Mouse (Mus musculus) megakaryocyte, adult 5-6 weeks (primary cell): Measurements from ENCODE around the gene Unkl. TPM values are rescaled to one million over a fixed set of nuclear protein-coding genes. Genes with fewer than 3 reads are reported as not detected.
A peak's percentile ranks its signal among the peaks of the same experiment; 100 is the strongest.

Source experiments
- ATAC-seq: 2 replicates; pipeline ENCODE4 v1.8.0; 2016; ENCODE audit warnings: mild to moderate bottlenecking, inconsistent platforms; ENCODE audit not compliant: poor library complexity, severe bottlenecking
- total RNA-seq, 2 experiments: library from RNA; stranded (forward) in 1 of 2; stranded (reverse) in 1 of 2; fragments of 153-499, 151-499 nt in 1 of 2; fragments of 221-1000, 200-1000 nt in 1 of 2; gene quantifications; 2 replicates each; pipeline versions ENCODE4 v1.2.3 to v1.2.4; 2015 to 2017

The Unkl gene
- 7.3 and 7.7 TPM in 2 replicates for total RNA-seq (2015)
- 7.3 and 10.5 TPM in 2 replicates for total RNA-seq (2017)

DNA sequence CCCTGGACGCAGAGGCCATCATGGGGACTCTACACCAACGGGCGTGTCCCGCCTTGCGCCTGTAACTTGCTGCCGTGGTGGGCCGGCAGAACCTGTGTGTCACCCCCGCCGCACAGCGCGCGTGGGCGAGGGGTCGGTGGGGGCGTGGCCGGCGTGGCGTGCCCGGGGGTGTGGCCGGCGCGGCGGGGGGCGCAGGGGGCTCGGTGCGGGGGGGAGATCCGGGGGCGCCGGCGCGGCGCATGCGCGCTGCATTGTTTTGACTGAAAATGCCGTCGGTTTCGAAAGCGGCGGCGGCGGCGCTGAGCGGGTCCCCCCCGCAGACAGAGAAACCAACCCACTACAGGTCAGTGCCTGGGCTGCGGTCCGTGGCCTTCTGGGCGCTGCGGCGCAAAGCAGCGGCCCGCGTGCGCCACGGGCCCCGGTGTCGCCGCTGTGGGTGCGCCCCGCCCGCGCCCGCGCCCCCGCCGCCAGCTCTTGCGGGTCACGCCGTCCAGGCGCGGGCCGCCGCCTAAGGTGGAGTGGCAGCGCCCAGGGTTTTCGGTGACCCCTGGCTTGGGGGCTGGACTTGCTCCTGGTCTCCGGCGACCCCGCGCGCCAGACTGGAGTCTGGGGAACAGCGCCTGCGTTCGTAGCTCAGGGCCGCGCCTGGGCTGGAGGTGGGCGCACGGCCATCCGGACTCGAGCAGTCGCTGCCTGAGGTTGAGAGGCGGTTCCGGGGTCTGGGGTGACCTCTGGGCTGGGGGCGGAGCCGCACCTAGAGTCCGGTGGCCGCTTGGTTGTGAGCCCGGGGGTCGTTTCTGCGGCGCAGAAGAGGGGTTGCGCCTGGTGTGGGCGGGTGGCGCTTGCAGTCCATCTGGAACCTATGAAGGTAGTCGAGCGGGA, at the start of gene Unkl:
TSS of gene Unkl (plus strand) at position 248 of the 882 bp plus-strand sequence.
- peak; percentile 26 for ATAC-seq

DNA sequence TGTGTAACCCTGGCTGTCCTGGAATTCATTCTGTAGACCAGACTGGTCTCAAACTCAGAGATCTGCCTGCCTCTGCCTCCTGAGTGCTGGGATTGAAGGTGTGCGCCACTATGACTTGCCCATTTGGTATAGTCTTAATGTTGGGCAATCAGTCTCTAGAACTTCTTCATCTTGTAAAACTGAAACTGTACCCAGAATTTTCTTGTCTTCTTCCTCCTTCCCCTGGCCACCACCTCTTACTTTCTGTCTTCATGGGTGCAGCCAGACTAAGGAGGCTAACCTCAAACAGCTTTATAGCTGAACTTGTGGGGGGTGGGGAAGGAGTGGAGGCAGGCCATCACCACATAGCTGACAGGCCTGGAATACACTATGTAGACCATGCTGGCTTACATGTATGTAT, 49.4 kb upstream of the Unkl start:
- peak; percentile 68 for ATAC-seq

DNA sequence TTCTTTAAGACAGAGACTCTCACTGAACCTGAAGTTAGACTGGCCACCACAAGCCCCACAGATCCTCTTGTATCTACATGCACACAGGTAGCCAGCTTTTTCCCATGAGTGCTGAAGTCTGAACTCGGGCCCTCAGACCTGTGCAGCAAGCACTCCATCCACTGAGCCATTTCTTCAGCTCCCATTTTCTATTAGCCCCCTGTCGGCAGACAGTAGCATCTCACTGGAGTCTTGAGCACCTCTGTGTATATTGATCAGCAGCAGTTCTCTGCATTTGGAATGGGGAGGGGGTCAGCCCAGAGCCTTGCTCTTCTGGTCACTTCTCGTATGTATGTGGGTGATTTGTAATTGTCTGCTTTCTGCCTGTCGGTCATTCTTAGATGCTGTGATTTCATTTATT, 48.2 kb upstream of the Unkl start:
- no peak for ATAC-seq

DNA sequence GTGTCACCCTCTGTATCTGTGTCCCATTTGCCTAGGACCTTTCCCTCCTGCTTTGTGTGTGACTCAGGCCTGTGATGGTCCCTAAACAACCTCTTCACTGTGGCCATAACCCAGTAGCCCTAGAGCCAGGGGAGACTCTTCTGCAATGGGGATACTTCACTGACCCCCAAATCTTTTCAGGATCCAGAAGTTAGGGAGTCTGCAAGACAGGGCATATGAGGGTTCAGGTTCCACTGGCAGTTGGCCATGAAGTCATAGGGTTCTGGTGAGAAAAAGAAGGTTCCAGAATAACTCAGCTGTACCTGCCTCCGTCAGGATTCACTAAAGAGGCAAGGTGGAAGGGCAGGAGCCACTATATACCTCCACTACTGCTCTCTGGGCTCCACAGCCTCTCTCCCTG, 26.0 kb upstream of the Unkl start, which contains the start of gene Ccdc154:
TSS of gene Ccdc154 (plus strand) at position 301 of the 400 bp plus-strand sequence.
- ATAC-seq: no peak

DNA sequence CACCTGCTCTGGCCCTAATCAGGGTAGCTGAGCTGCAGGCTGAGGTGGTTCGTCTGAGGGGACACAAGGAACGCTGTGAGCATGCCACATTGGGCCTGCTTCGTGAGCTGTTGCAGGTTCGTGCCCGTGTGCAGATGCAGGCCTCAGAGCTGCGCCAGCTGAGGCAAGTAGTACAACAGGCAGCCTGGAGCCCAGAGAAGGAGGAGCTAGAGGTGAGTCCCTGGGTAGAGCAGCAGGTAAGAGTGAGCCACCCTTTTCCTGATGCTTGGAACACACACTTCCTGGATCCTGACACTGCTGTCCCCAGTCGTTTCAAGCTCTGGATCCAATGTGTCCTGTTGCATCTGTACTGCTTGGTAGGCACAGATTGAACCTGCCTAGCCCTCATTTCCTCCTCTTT, 24.8 kb upstream of the Unkl start:
- ATAC-seq: no peak

DNA sequence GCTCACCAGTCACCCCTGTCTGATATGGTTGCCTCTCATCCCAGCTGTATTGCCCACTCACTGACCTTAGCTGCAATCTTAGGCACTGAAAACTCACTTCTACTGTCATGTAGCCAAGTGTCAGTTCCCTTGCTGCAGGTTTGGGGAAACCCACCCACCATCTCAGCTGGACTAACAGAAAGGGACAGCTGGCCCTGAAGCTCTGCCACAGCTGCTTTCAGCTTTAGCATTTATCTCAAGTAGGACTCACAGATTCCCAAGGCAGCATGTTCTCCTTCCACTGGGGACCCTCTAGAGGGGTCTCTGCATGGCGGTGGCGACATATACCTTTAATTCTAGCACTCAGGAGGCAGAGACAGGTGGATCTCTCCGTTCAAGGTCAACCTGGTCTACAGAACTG, 23.4 kb upstream of the Unkl start:
- no peak for ATAC-seq

DNA sequence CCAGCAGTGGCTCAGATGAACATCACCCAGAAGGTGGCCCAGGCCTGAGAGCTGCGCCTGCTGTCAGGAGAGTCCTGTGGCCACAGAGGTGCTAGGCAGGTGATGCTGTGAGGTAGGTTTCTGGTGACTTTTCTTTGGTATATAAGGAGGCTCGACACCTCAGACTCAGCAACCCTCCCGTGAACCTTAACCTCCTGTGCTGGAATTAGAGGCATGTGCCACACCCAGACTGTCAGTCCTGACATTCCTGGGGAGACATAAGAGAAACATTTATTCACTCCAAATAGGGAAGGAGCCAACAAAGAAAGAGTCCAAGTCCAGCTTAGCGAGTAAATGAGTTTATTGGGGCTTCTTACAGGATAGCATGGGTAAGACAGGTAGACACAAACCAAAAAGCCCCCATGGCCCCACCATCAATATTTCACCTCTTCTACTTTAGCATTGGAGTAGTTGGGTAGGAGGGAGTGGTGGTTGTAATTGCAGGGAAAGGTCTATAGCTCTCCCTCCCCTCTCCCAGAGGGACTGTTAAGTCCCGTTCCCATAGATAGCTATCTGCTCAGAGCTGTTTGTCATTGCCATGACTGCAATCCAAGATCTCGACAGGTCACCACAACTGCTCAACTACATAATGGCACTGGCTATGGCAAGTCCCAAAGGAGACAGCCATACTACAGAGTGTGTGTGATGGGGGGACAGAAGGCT, 22.1 kb upstream of the Unkl start:
- ATAC-seq: no peak

DNA sequence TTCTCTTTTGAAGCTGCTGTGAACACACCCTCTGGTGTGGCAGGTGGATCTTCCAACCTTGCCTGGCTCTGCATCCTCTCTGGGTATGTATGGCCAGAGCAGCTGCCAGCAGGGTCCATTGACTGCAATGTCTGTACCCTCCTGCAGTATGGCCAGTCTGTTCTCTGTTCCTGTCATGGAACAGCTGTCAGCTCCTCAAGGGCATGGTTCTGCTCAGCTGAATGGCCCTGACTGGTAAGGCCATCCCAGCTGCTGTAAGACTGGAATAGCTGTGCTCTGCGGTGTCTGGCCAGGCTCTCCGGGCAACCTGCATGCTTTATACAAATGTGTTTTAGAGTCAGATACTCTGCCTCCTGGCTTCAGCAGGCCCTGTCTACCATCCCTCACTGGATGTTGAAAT, 18.5 kb upstream of the Unkl start:
- ATAC-seq: no peak

DNA sequence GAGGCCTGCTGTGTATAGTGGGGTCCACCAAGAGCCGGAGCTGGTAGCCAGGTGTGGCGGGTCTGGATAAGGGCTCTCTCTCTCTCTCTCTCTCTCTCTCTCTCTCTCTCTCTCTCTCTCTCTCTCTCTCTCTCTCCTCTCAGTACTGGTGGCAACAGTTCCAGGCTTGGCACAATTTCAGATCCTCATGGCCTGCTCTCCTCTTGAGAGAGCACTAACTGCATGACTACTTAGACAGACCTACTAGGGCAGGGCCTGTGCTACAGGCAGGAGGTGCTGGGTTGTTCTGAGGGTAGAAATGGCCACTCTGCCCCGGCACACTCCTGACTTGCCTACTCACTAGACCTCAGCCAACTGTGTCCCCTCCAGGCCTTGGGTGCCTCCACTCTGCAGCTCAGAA, 15.6 kb upstream of the Unkl start:
- no peak for ATAC-seq

DNA sequence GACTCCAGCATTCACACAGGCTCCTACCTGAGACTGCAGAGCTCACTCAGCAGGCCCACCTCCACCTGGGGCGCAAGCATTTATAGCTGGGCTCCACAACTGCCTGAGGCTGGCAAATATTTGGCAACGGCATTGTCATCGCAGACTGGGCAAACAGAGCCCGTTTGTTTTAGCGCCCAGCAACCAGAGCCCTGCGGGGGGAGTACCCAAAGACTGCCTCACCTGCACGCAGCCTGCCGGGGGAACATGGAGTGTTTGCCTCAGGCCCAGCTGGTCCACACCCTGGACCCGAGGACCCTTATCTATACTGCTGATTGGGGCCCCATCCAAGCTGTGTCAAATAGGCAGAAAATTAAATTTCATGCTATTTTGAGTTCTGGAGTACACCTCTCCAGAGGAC, 12.8 kb upstream of the Unkl start, which contains the start of gene Gm38655:
TSS of gene Gm38655 (minus strand) at position 61 of the 400 bp plus-strand sequence.
- no peak for ATAC-seq

DNA sequence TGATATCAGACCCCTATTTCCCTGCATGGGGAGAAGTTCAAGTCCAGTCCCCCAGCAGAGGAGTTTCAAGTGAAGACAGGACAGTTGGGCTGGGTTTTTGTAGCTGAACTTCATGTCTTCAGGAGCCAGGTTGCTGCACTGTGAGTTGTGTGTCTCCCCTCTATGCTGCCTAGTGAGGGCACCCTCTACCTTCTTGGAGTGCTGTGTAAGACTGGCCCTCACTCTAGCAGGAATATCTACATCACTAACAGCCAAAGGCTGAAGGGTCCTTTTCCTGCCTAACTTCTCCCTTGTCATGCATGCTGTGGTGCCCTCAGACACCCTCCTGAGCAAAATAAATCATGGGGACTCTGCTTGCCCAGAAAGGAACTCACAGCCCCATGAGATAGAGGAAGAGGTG, 5.0 kb upstream of the Unkl start:
- ATAC-seq: no peak

DNA sequence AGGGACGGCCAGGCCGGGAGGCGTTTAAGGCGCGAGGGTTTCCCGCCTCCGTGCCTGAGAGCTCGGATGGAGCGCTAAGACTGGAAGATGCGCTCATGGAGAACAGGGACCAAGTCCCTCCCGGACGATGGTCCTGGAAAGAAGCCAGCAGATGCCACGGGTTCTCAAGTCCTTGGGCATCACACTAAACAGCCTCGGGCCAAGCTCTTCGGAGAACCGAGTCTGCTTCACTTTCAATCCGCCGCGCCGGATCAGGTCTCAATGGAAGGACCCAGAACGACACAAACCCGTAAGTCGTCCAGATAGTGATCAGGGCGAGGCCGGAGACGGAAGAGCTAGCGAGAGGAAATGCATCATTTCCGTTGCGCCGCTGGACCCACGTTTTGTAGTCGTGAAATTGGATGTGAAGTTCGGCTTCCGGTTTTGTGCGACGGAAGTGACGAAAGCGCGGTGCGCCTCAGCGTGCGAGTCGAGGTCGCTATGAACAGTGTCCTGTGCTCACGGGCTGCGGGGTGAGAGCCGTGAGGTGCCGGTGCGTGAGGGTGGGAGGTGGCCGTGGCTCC, 4.0 kb upstream of the Unkl start, which contains the start of gene BC003965:
TSS of gene BC003965 (plus strand) at position 426 of the 563 bp plus-strand sequence.
- peak; percentile 89 for ATAC-seq

DNA sequence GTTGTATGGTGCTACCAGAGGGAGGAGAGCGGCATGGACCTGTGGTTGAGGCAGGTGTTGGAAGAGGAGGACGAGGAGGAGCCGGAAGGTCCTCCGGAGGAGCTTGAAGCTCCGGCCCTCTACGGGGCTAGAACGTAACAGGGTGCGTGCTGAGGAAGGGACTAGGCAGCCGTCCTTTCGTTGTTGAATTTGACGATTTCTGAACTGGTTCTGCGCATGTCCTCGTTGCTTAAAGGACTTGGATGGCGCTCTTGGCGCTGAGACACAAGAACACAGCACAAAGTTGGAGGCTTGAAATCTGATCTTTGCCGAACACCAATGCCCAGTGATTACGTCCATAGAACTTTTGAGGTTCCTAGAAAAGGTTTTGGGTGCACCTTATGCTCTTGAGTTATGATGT, 3.2 kb upstream of the Unkl start:
- ATAC-seq: no peak

DNA sequence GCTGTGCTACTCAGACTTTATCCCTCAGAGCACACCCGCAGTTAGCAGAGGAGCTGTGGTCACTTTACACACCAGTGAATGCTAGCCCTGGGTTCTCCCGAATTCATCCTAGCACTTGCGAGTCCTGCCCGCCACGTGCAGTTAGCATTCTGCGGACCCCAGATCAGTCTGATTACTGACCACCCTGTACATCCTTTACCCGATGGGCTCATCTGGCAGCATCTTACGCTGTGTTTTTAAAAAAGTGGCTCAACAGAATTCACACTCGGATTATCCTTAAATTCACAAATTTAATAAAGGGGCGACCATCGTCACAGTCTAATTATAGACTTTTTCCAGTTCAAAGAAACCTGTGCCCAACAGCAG, 430 bp upstream of the Unkl start:
- ATAC-seq: no peak

DNA sequence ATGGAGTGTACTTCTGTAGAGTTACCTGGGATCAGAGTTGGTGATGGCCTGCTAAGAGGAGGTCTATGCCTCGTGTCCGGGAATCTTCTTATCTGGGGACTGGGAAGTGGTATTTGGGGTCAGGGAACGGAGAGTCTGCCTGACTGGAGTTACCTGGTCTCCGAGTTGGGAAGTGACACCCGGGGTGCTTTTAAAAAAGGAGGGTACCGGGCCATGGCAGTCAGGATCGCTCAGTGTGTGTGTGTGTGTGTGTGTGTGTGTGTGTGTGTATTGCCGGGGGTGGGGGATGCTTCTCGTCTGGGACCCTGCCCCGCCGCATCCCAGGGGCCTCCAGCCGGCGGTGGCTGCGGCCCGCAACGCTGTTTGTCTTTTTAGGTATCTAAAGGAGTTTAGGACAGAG, 894 bp downstream of the Unkl start:
- no peak for ATAC-seq

DNA sequence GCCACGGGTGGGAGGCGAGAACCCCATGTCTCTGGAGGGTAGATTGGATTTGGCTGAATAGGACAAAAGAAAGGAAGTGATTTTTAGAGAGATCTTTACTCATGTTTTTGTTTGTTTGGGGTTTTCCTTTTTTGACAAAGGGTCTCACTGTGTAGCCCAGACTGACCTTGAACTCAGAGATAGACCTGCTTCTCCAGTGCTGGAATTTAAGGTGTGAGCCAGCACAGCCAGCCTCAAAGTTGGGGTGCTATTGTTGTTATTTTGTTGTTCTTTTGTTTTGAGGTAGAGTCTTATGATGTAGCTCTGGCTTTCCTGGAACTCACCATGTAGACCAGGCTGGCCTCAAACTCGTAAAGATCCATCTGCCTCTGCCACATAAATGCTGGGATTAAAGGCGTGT, 14.2 kb downstream of the Unkl start:
- ATAC-seq: no peak

DNA sequence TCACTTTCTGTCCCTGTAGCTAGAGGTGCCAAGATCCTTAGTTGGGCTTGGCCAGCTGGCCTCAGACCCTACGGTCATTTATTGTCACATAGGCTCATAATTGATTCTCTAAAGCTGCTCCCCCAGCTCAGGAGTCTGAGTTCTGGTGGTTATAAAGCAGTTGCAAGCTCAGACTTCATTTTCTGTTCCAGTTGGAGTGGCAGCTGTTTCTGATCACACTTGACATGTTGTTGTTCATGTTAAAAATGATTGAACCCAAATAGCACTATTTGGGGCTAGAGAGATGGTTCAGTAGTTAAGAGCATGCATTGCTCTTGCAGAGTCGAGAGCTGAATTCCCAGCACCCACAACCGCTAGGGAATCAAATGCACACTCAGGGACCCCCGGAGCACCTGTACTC, 21.8 kb downstream of the Unkl start:
- no peak for ATAC-seq

DNA sequence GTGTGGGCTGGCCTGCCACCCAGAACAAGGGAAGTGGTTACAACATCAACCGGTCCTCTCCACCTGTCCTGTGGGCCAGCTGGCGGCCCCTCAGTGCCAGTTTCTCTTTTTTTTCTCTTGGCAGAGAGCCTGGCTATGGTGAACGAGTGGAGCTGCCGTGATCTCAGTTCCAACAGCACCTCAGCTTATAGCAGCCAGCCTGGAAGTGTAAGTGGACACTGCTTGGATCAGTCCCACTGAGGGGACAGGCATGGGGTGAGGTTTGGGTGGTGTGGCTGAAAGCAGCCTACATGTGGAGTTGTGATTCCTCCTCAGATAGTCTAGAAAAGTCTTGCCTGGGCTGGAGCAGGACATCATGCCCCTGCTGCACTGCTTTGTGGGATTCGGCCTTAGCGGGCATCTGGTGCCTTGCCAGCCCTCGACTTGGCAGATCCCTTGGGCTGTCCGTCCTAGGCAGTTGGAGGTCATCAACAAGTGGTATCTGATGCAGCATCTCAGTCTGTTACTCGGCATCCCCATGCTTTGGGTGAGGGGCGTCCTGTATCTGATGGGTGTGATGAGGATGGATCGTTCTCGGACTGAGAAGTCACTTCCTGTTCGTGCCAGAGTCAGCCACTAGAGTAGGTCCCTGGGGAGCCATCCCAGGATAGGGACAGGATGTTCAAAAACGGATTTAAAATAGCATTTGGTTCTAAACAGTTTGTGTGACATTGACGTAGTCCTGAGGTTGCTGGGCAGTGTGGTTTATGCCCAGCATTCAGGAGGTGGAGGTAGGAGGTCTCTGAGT, 22.7 kb downstream of the Unkl start:
- no peak for ATAC-seq

DNA sequence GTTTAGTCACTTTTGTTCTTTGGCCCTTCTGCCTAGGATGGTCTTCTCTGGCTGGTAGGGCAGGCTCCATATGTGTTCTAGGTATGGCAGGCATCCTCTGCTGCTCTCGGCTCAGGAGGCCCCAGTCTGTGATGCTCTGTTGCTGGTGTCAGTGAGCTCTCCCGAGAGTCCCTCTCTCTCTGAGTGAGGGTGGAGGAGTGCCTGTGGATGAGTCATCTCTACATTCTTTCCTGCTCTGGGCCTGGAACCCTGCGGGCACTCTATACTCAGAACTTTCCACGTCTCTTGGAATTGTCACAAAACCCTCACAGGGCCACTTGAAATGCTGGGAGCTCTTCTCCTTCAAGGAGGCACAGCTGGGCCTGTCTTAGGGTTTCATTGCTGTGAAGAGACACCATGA, 23.5 kb downstream of the Unkl start:
- no peak for ATAC-seq

DNA sequence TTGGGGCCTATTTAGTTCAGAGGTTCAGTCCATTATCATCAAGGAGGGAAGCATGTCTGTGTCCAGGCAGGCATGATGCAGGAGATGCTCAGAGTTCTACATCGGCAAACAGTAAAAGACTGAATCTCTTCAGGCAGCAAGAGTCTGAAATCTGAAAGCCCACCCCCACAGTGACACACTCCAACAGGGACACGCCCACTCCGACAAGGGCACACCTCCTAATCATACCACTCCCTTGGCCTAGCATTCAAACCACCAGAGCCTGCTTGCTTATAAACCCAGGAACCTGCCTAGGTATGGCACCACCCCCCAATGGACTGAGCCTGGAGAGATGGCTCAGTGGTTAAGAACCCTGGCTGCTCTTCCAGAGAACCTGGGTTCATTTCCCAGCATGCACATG, 27.2 kb downstream of the Unkl start:
- no peak for ATAC-seq

DNA sequence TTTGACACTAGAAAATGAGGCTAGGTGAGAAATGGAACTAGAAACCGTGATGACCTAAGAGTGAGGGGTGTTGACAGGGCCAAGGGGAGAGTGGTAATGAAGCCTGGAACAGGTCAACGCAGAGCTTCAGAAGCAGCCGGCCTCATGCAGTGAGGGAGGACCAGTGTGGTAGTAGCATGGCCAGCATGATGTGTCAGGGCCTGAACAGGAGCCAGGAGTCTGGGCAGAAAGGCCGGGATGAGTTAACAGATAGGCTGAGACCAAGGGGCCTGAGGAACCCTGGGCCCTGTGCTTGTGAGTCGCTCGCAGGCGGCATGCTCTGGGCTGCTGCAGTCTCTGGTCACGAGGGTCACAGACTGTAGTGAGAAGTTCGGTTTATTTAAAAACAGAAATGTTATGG, 30.8 kb downstream of the Unkl start:
- ATAC-seq: no peak
